ENCODE assay signal across 20 mouse cellular contexts in the genomic region with DNA sequence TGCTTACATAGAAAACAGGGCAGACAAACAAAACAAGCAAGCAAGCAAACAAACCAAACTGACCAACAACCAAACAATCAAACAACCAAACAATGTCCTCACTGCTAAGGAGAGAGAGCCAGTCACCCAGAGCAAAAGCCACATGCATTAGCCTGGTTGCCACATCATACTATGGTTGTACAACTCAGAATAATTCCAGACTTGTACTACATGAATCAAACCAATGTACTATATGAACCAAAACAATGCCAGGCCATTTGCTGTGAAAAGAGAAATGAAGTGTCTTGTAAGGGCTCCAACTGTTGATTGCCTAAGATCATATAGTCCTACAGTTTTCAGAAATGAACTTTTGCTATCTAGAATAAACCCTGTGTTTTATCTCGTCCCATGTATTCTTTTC. TPM values are rescaled to one million over a fixed set of nuclear protein-coding genes. Genes with fewer than 3 reads are reported as not detected.
DNase-seq lines count a peak whose midpoint lies in the region; ATAC-seq lines count a peak whose summit lies in the region.
"Had no signal": no experiment of that assay in that cellular context is flagged by ENCODE, and none has a peak within 500 bp of the region (broad histone marks: within the 10 kb centered on the region; RNA-seq: fewer than 3 reads in every experiment).

No protein-coding gene starts in this region.

- 33% methylated on average over 1 of the region's 1 CpGs for WGBS in hindbrain, embryonic 14.5 days
- WGBS in hindbrain, embryonic 12.5 days, result 43% methylated on average over 1 of the region's 1 CpGs
- WGBS in midbrain, embryonic 13.5 days, result 34% methylated on average over 1 of the region's 1 CpGs
- WGBS in midbrain, embryonic 10.5 days, result 50% methylated on average over 1 of the region's 1 CpGs
- 21% methylated on average over 1 of the region's 1 CpGs for WGBS in hindbrain, embryonic 16.5 days
- 36% methylated on average over 1 of the region's 1 CpGs for WGBS in neural tube, embryonic 15.5 days

- DNase-seq in hindbrain, embryonic 14.5 days (ENCODE audit: low spot score), result no peak
- DNase-seq in midbrain, embryonic 10.5 days (ENCODE audit: low spot score), result no peak
- DNase-seq in ovary, postnatal 10 days (ENCODE audit: low spot score), result no peak
- DNase-seq: gastrocnemius, postnatal 10 days; heart, adult 11 months; heart, postnatal 36 days; kidney, adult 9 months; kidney, postnatal 25 days; thymus, postnatal 14 days had no signal

- H3K4me1 ChIP-seq in hindbrain, embryonic 14.5 days (replicated peaks; ENCODE audit: control insufficient read depth, insufficient read depth, low read length), result peaks cover 12% of the 10 kb centered on the region
- H3K4me1 ChIP-seq in hindbrain, embryonic 12.5 days, result peaks cover 4% of the 10 kb centered on the region; the same call in 1 of the 2 replicates
- peaks cover 14% of the 10 kb centered on the region for H3K4me1 ChIP-seq in midbrain, embryonic 13.5 days (replicated peaks)
- peaks cover 10% of the 10 kb centered on the region for H3K4me1 ChIP-seq in midbrain, embryonic 10.5 days
- peaks cover 10% of the 10 kb centered on the region for H3K4me1 ChIP-seq in hindbrain, embryonic 16.5 days (ENCODE audit: control insufficient read depth, insufficient read depth, low read depth, low read length)
- H3K4me1 ChIP-seq in neural tube, embryonic 15.5 days, result peaks cover 11% of the 10 kb centered on the region
- H3K4me1 ChIP-seq: embryonic facial prominence, embryonic 10.5 days; intestine, embryonic 15.5 days; lung, embryonic 15.5 days had no signal

- H3K9me3 ChIP-seq in hindbrain, embryonic 14.5 days (ENCODE audit: control insufficient read depth, low read length), result no peaks in the 10 kb centered on the region
- no peaks in the 10 kb centered on the region for H3K9me3 ChIP-seq in hindbrain, embryonic 12.5 days (replicated peaks)
- no peaks in the 10 kb centered on the region for H3K9me3 ChIP-seq in midbrain, embryonic 13.5 days
- no peaks in the 10 kb centered on the region for H3K9me3 ChIP-seq in midbrain, embryonic 10.5 days (replicated peaks)
- H3K9me3 ChIP-seq in hindbrain, embryonic 16.5 days (ENCODE audit: control insufficient read depth, low read length), result no peaks in the 10 kb centered on the region
- no peaks in the 10 kb centered on the region for H3K9me3 ChIP-seq in neural tube, embryonic 15.5 days (replicated peaks)
- H3K9me3 ChIP-seq: embryonic facial prominence, embryonic 10.5 days; heart, embryonic 13.5 days; intestine, embryonic 15.5 days; lung, embryonic 15.5 days; neural tube, embryonic 13.5 days had no signal

- no peak overlapping the region for H3K27ac ChIP-seq in hindbrain, embryonic 14.5 days
- H3K27ac ChIP-seq in hindbrain, embryonic 12.5 days, result no peak overlapping the region
- H3K27ac ChIP-seq in midbrain, embryonic 13.5 days, result no peak overlapping the region
- H3K27ac ChIP-seq in midbrain, embryonic 10.5 days (replicated peaks), result no peak overlapping the region
- no peak overlapping the region for H3K27ac ChIP-seq in hindbrain, embryonic 16.5 days (ENCODE audit: low read depth, low read length)
- 0 out of 2 replicates have a peak overlapping the region, but pooled peaks have one; percentile 71 for H3K27ac ChIP-seq in neural tube, embryonic 15.5 days (replicated peaks)
- H3K27ac ChIP-seq: embryonic facial prominence, embryonic 10.5 days; heart, embryonic 13.5 days; intestine, embryonic 15.5 days; lung, embryonic 15.5 days; neural tube, embryonic 13.5 days had no signal

- H3K4me2 ChIP-seq in hindbrain, embryonic 14.5 days (replicated peaks), result no peak overlapping the region
- no peak overlapping the region for H3K4me2 ChIP-seq in hindbrain, embryonic 12.5 days (replicated peaks)
- no peak overlapping the region for H3K4me2 ChIP-seq in midbrain, embryonic 13.5 days (replicated peaks)
- H3K4me2 ChIP-seq in hindbrain, embryonic 16.5 days (ENCODE audit: low read length), result no peak overlapping the region
- H3K4me2 ChIP-seq in neural tube, embryonic 15.5 days, result no peak overlapping the region
- H3K4me2 ChIP-seq: heart, embryonic 13.5 days; intestine, embryonic 15.5 days; liver, embryonic 11.5 days; lung, embryonic 15.5 days; neural tube, embryonic 13.5 days had no signal

- no peak overlapping the region for H3K4me3 ChIP-seq in hindbrain, embryonic 14.5 days (replicated peaks; ENCODE audit: low read length)
- H3K4me3 ChIP-seq in hindbrain, embryonic 12.5 days, result no peak overlapping the region
- no peak overlapping the region for H3K4me3 ChIP-seq in midbrain, embryonic 13.5 days (replicated peaks)
- no peak overlapping the region for H3K4me3 ChIP-seq in midbrain, embryonic 10.5 days
- H3K4me3 ChIP-seq in hindbrain, embryonic 16.5 days (ENCODE audit: low read length), result no peak overlapping the region
- H3K4me3 ChIP-seq in neural tube, embryonic 15.5 days (replicated peaks), result no peak overlapping the region
- H3K4me3 ChIP-seq: embryonic facial prominence, embryonic 10.5 days; heart, embryonic 13.5 days; intestine, embryonic 15.5 days; lung, embryonic 15.5 days; neural tube, embryonic 13.5 days had no signal

- no peak overlapping the region for H3K9ac ChIP-seq in hindbrain, embryonic 14.5 days
- no peak overlapping the region for H3K9ac ChIP-seq in hindbrain, embryonic 12.5 days
- H3K9ac ChIP-seq in midbrain, embryonic 13.5 days (replicated peaks), result no peak overlapping the region
- no peak overlapping the region for H3K9ac ChIP-seq in hindbrain, embryonic 16.5 days (ENCODE audit: low read depth, low read length)
- no peak overlapping the region for H3K9ac ChIP-seq in neural tube, embryonic 15.5 days (replicated peaks)
- H3K9ac ChIP-seq: heart, embryonic 13.5 days; intestine, embryonic 15.5 days; lung, embryonic 15.5 days; neural tube, embryonic 13.5 days had no signal

- 0 out of 2 replicates have a peak, but pooled peaks cover 4% of the 10 kb centered on the region for H3K36me3 ChIP-seq in hindbrain, embryonic 14.5 days (replicated peaks; ENCODE audit: control insufficient read depth, insufficient read depth)
- no peaks in the 10 kb centered on the region for H3K36me3 ChIP-seq in hindbrain, embryonic 12.5 days
- H3K36me3 ChIP-seq in midbrain, embryonic 13.5 days, result 0 out of 2 replicates have a peak, but pooled peaks cover 4% of the 10 kb centered on the region
- H3K36me3 ChIP-seq in midbrain, embryonic 10.5 days, result no peaks in the 10 kb centered on the region
- peaks cover 6% of the 10 kb centered on the region; the same call in 1 of the 2 replicates for H3K36me3 ChIP-seq in hindbrain, embryonic 16.5 days (ENCODE audit: control insufficient read depth, insufficient read depth, low read length)
- peaks cover 6% of the 10 kb centered on the region for H3K36me3 ChIP-seq in neural tube, embryonic 15.5 days
- H3K36me3 ChIP-seq: embryonic facial prominence, embryonic 10.5 days; heart, embryonic 13.5 days; intestine, embryonic 15.5 days; lung, embryonic 15.5 days had no signal

- ATAC-seq in hindbrain, embryonic 14.5 days (ENCODE audit: low FRiP score), result peak; percentile 15; the same call in 1 of the 2 replicates
- no peak for ATAC-seq in hindbrain, embryonic 12.5 days (ENCODE audit: low FRiP score)
- ATAC-seq in midbrain, embryonic 13.5 days, result 0 out of 2 replicates have a peak, but pooled peaks have one; percentile 25
- ATAC-seq in hindbrain, embryonic 16.5 days, result peak; percentile 50; the same call in 1 of the 2 replicates
- ATAC-seq in neural tube, embryonic 15.5 days (ENCODE audit: low FRiP score), result peak; percentile 33; the same call in 1 of the 2 replicates
- ATAC-seq: intestine, embryonic 15.5 days had no signal

- H3K27me3 ChIP-seq in hindbrain, embryonic 14.5 days (ENCODE audit: control insufficient read depth, insufficient read depth, low read length), result no peaks in the 10 kb centered on the region
- H3K27me3 ChIP-seq in hindbrain, embryonic 12.5 days, result no peaks in the 10 kb centered on the region
- H3K27me3 ChIP-seq in midbrain, embryonic 13.5 days, result no peaks in the 10 kb centered on the region
- H3K27me3 ChIP-seq in midbrain, embryonic 10.5 days (ENCODE audit: low read depth, poor library complexity, severe bottlenecking), result no peaks in the 10 kb centered on the region
- H3K27me3 ChIP-seq in hindbrain, embryonic 16.5 days (replicated peaks; ENCODE audit: control insufficient read depth, insufficient read depth, low read length), result no peaks in the 10 kb centered on the region
- no peaks in the 10 kb centered on the region for H3K27me3 ChIP-seq in neural tube, embryonic 15.5 days (replicated peaks)
- H3K27me3 ChIP-seq: heart, embryonic 13.5 days; intestine, embryonic 15.5 days; lung, embryonic 15.5 days; neural tube, embryonic 13.5 days had no signal

RNA-seq across cellular contexts. Expression of a gene that starts 37.0 kb away (rescaled TPM):
- 0.67 and 0.72 TPM in 2 replicates for polyA plus RNA-seq in hindbrain, embryonic 14.5 days (2014; fragmentation: Nextera tagmentation; extraction: Ambion mirVana)
- 0.07 and 0.39 TPM in 2 replicates for polyA plus RNA-seq in hindbrain, embryonic 12.5 days (2016; fragmentation: Nextera tagmentation; extraction: Ambion mirVana)
- polyA plus RNA-seq in midbrain, embryonic 13.5 days (2015; fragmentation: Nextera tagmentation; extraction: Ambion mirVana), result 0.36 and 0.44 TPM in 2 replicates
- polyA plus RNA-seq in midbrain, embryonic 10.5 days (2016; fragmentation: Nextera tagmentation; extraction: Ambion mirVana), result 0.09 and 0.12 TPM in 2 replicates
- polyA plus RNA-seq in hindbrain, embryonic 16.5 days (2015; fragmentation: Nextera tagmentation; extraction: Ambion mirVana), result 0.83 and 0.85 TPM in 2 replicates
- polyA plus RNA-seq in neural tube, embryonic 15.5 days (2015; fragmentation: Nextera tagmentation; extraction: Ambion mirVana), result 0.70 and 0.79 TPM in 2 replicates
- polyA plus RNA-seq: C2C12 had no signal
